Mouse (Mus musculus) urinary bladder, adult 18-20 months (tissue): ENCODE data around the gene Gm15737.

Experiments
- DNase-seq, 2 experiments: peaks; one replicate each; pipeline ENCODE4 v3.0.0; 2022; ENCODE audit warnings: low spot score in 2 of 2, mixed read lengths in 2 of 2

Gene Gm15737

GRCm38 (mm10) chr6:92869089-92869581 is at the start of gene Gm15737:
Gene Gm15737, plus strand, starts transcription at chr6:92869357.
- DNase-seq = peak in 1 of 2 experiments; percentile 36

GRCm38 (mm10) chr6:92821606-92822005 is 47.6 kb upstream of the Gm15737 start:
- no peak for DNase-seq

- no peak for DNase-seq
Measured at GRCm38 (mm10) chr6:92822006-92822405, 47.2 kb upstream of the Gm15737 start.

- DNase-seq = no peak
Measured at GRCm38 (mm10) chr6:92823991-92824390, 45.2 kb upstream of the Gm15737 start.

- no peak for DNase-seq
Measured at GRCm38 (mm10) chr6:92826561-92826960, 42.6 kb upstream of the Gm15737 start.

GRCm38 (mm10) chr6:92827360-92827759 is 41.8 kb upstream of the Gm15737 start:
- DNase-seq = no peak

- DNase-seq = no peak
Measured at GRCm38 (mm10) chr6:92829148-92829547, 40.0 kb upstream of the Gm15737 start.

GRCm38 (mm10) chr6:92831106-92831505 is 38.1 kb upstream of the Gm15737 start:
- no peak for DNase-seq

GRCm38 (mm10) chr6:92842000-92842399 is 27.2 kb upstream of the Gm15737 start:
- no peak for DNase-seq

- no peak for DNase-seq
Measured at GRCm38 (mm10) chr6:92843474-92843873, 25.7 kb upstream of the Gm15737 start.

GRCm38 (mm10) chr6:92845898-92846297 is 23.3 kb upstream of the Gm15737 start:
- no peak for DNase-seq

- no peak for DNase-seq
Measured at GRCm38 (mm10) chr6:92846614-92847013, 22.5 kb upstream of the Gm15737 start.

GRCm38 (mm10) chr6:92849208-92849607 is 19.9 kb upstream of the Gm15737 start:
- no peak for DNase-seq

- peak in 1 of 2 experiments; percentile 74 for DNase-seq
Measured at GRCm38 (mm10) chr6:92850250-92850649, 18.9 kb upstream of the Gm15737 start.

- no peak for DNase-seq
Measured at GRCm38 (mm10) chr6:92854873-92855272, 14.3 kb upstream of the Gm15737 start.

- no peak for DNase-seq
Measured at GRCm38 (mm10) chr6:92857761-92858160, 11.4 kb upstream of the Gm15737 start.

- no peak for DNase-seq
Measured at GRCm38 (mm10) chr6:92858721-92859510, 10.2 kb upstream of the Gm15737 start.

- DNase-seq = no peak
Measured at GRCm38 (mm10) chr6:92860285-92860912, 8.8 kb upstream of the Gm15737 start.

GRCm38 (mm10) chr6:92862599-92862998 is 6.6 kb upstream of the Gm15737 start:
- DNase-seq = no peak

- peak in 1 of 2 experiments; percentile 2 for DNase-seq
Measured at GRCm38 (mm10) chr6:92869582-92870219, 544 bp downstream of the Gm15737 start.

- DNase-seq = no peak
Measured at GRCm38 (mm10) chr6:92871813-92872212, 2.7 kb downstream of the Gm15737 start.

- DNase-seq = no peak
Measured at GRCm38 (mm10) chr6:92872766-92873165, 3.6 kb downstream of the Gm15737 start.
